Mouse (Mus musculus): ENCODE results near the gene Mcf2. TPM values are rescaled to one million over a fixed set of nuclear protein-coding genes. Genes with fewer than 3 reads are reported as not detected.

Gene Mcf2
- total RNA-seq, 1 experiment: 16.3 TPM

DNA sequence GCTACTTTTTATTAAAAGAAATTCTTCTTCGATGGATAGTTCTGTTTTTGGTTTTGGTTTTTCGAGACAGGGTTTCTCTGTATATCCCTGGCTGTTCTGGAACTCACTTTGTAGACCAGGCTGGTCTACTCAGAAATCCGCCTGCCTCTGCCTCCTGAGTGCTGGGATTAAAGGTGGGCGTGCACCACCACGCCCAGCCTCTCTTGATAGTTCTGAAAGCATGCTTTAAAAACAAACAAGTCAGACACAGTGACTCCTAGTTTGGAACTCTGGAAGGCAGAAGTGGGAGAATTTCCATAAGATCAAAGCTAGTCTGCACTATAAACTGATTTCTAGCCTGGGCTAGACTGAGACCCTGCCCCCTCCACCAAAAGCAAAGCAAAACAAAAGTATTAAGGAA is 8.8 kb downstream of the Mcf2 start:
- Histone ChIP-seq H3K27ac (ENCODE audit: insufficient read depth, low read depth, low read length, poor library complexity, severe bottlenecking) (no peak overlapping the region; the same call in 1 of the 2 replicates), H3K4me1 (ENCODE audit: control insufficient read depth in 2 of 2, insufficient read depth in 2 of 2, low read length in 2 of 2, poor library complexity in 1 of 2) (peaks cover 1 to 5% of the 10 kb centered on the region in 2 experiments; a peak in 2 of 4 replicates)

DNA sequence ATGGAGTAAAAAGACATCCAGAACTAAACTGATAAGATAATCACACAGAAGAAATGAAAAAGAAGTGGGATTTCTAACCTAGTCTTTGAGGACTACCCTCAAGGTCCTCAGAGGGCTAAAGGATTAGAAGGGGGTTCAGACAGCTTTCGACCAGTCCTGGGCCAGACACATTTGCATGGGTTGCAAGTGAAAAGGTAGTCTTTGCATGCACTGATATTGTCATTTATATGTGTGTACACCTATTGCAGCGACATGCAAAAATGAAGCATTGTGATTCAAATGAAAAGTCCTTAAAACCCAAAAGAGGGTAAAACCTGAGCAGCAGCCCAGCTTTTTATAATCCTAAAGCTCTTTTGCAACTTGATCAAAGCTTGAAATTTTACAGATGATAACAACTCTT is 9.4 kb downstream of the Mcf2 start:
- Histone ChIP-seq H3K9ac (ENCODE audit: insufficient read depth, low read depth, low read length, poor library complexity, severe bottlenecking) (no peak overlapping the region), H3K4me1 (ENCODE audit: control insufficient read depth in 2 of 2, insufficient read depth in 2 of 2, low read length in 2 of 2, poor library complexity in 1 of 2) (peaks cover 1 to 5% of the 10 kb centered on the region in 2 experiments; a peak in 2 of 4 replicates), H3K36me3 (ENCODE audit: control insufficient read depth, insufficient read depth, low read length, poor library complexity, severe bottlenecking) (no peaks in the 10 kb centered on the region), H3K4me3 (ENCODE audit: insufficient read depth in 1 of 2, low read depth in 1 of 2, low read length in 2 of 2, poor library complexity in 1 of 2, severe bottlenecking in 1 of 2) (no peak overlapping the region), H3K9me3 (ENCODE audit: control insufficient read depth, insufficient read depth, low read depth, low read length) (no peaks in the 10 kb centered on the region), H3K27ac (ENCODE audit: insufficient read depth, low read depth, low read length, poor library complexity, severe bottlenecking) (peak overlapping the region; percentile 71; the same call in 1 of the 2 replicates)
- in situ Hi-C loops (cut with MboI; ENCODE audit: low sequenced_read_pairs in 2 of 2, unreplicated experiment in 2 of 2): no loop called here
- DNase-seq (ENCODE audit: low read depth, low spot score): no peak
- TF ChIP-seq ZNF384 (IDR thresholded peaks at IDR 0.05; ENCODE audit: low read depth, low read length) (no peak), ZC3H11A (IDR thresholded peaks at IDR 0.05; ENCODE audit: borderline replicate concordance, low read depth, low read length) (no peak), HCFC1 (IDR thresholded peaks at IDR 0.05; ENCODE audit: borderline replicate concordance, insufficient read depth, low read length) (no peak), CHD2 (IDR thresholded peaks at IDR 0.05; ENCODE audit: low read depth, low read length) (no peak), MAFK (IDR thresholded peaks at IDR 0.05; ENCODE audit: insufficient read depth, low read depth, low read length) (no peak)

More for the DNA sequence above, 8.8 kb downstream of the Mcf2 start:
- no peak overlapping the region for H3K9ac ChIP-seq (ENCODE audit: insufficient read depth, low read depth, low read length, poor library complexity, severe bottlenecking)
- no peaks in the 10 kb centered on the region for H3K9me3 ChIP-seq (ENCODE audit: control insufficient read depth, insufficient read depth, low read depth, low read length)
- no peak for DNase-seq (ENCODE audit: low read depth, low spot score)
- in situ Hi-C loops (cut with MboI; ENCODE audit: low sequenced_read_pairs in 2 of 2, unreplicated experiment in 2 of 2): no loop called here
- TF ChIP-seq HCFC1 (IDR thresholded peaks at IDR 0.05; ENCODE audit: borderline replicate concordance, insufficient read depth, low read length) (no peak), ZC3H11A (IDR thresholded peaks at IDR 0.05; ENCODE audit: borderline replicate concordance, low read depth, low read length) (no peak)
- no peak overlapping the region for H3K4me3 ChIP-seq (ENCODE audit: insufficient read depth in 1 of 2, low read depth in 1 of 2, low read length in 2 of 2, poor library complexity in 1 of 2, severe bottlenecking in 1 of 2)
- no peaks in the 10 kb centered on the region for H3K36me3 ChIP-seq (ENCODE audit: control insufficient read depth, insufficient read depth, low read length, poor library complexity, severe bottlenecking)

DNA sequence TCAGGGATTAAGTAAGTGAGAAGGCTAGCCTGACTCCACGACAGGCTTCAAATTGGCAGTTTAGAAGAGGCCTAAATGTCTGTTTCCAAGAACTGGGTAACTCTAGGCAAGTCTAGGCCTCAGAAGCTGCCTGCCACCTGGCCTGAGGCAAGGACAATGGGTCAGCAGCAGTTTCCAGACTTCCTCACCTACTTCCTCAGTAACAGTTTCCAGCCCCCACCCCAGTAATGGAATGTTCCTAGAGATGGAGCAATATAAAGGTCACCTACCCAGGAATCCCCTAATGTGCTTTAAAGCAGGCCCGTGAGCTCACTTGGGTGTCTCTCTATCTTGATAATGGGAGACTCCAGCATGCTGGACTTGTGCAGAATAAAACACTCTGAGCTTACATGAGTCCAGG is 10.1 kb downstream of the Mcf2 start:
- no peak for DNase-seq (ENCODE audit: low read depth, low spot score)
- peak overlapping the region; percentile 71; the same call in 1 of the 2 replicates for H3K27ac ChIP-seq (ENCODE audit: insufficient read depth, low read depth, low read length, poor library complexity, severe bottlenecking)
- H3K9me3 ChIP-seq (ENCODE audit: control insufficient read depth, insufficient read depth, low read depth, low read length): no peaks in the 10 kb centered on the region

DNA sequence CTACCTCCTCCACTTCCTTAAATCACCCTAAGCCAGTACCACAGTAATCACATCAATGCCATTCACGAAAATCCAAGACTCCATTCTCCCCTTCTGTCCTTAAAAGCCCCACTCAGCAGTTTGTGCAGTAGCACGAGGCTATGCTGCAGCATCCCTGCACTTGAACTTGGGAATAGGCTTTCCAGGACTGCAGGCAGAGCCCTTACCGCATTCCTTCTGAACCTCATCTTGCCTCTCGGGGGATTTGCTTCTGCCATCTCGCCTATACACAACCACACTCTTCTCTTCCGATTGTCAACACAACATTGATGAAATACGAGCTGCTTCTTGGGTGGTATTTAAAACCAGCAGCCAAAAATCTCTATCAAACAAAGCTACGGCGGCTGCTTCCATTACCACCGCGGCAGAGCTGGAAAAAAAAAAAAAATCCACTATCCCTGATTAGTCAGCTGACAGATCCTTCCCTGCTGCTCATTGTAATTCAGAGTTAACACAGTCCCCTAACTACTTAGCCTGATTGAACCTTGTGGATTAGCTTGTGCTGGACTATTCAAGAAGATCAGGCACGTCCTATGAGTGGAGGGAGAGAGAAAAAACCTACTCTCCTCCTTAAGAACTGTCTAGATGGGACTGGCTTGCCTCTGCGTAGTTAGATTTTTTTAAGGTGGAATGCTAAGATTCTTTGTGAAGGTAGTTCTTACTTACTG is 31.5 kb downstream of the Mcf2 start:
- no peaks in the 10 kb centered on the region for H3K4me1 ChIP-seq (ENCODE audit: control insufficient read depth in 2 of 2, insufficient read depth in 2 of 2, low read length in 2 of 2, poor library complexity in 1 of 2)
- in situ Hi-C loops (cut with MboI; ENCODE audit: low sequenced_read_pairs in 2 of 2, unreplicated experiment in 2 of 2): no loop called here
- no peak for DNase-seq (ENCODE audit: low read depth, low spot score)
- H3K27ac ChIP-seq (ENCODE audit: insufficient read depth, low read depth, low read length, poor library complexity, severe bottlenecking): no peak overlapping the region
- 0 out of 4 replicates have a peak overlapping the region, but pooled peaks of 1 of the 2 experiments have one; percentile 4 for H3K4me3 ChIP-seq (ENCODE audit: insufficient read depth in 1 of 2, low read depth in 1 of 2, low read length in 2 of 2, poor library complexity in 1 of 2, severe bottlenecking in 1 of 2)
- no peaks in the 10 kb centered on the region for H3K9me3 ChIP-seq (ENCODE audit: control insufficient read depth, insufficient read depth, low read depth, low read length)
- H3K36me3 ChIP-seq (ENCODE audit: control insufficient read depth, insufficient read depth, low read length, poor library complexity, severe bottlenecking): peaks cover 2% of the 10 kb centered on the region
- no peak overlapping the region for H3K9ac ChIP-seq (ENCODE audit: insufficient read depth, low read depth, low read length, poor library complexity, severe bottlenecking)
- TF ChIP-seq HCFC1 (IDR thresholded peaks at IDR 0.05; ENCODE audit: borderline replicate concordance, insufficient read depth, low read length) (no peak), ZC3H11A (IDR thresholded peaks at IDR 0.05; ENCODE audit: borderline replicate concordance, low read depth, low read length) (no peak), CHD2 (IDR thresholded peaks at IDR 0.05; ENCODE audit: low read depth, low read length) (no peak), ZNF384 (IDR thresholded peaks at IDR 0.05; ENCODE audit: low read depth, low read length) (peak; percentile 93), MAFK (IDR thresholded peaks at IDR 0.05; ENCODE audit: insufficient read depth, low read depth, low read length) (peak; percentile 59)

More for the DNA sequence above, 10.1 kb downstream of the Mcf2 start:
- TF ChIP-seq ZNF384 (IDR thresholded peaks at IDR 0.05; ENCODE audit: low read depth, low read length): no peak
- TF ChIP-seq CHD2 (IDR thresholded peaks at IDR 0.05; ENCODE audit: low read depth, low read length): no peak
- no peak for TF ChIP-seq ZC3H11A (IDR thresholded peaks at IDR 0.05; ENCODE audit: borderline replicate concordance, low read depth, low read length)
- TF ChIP-seq HCFC1 (IDR thresholded peaks at IDR 0.05; ENCODE audit: borderline replicate concordance, insufficient read depth, low read length): no peak
- TF ChIP-seq MAFK (IDR thresholded peaks at IDR 0.05; ENCODE audit: insufficient read depth, low read depth, low read length): no peak
- Histone ChIP-seq H3K4me1 (ENCODE audit: control insufficient read depth in 2 of 2, insufficient read depth in 2 of 2, low read length in 2 of 2, poor library complexity in 1 of 2) (peaks cover 1 to 5% of the 10 kb centered on the region in 2 experiments; a peak in 2 of 4 replicates), H3K36me3 (ENCODE audit: control insufficient read depth, insufficient read depth, low read length, poor library complexity, severe bottlenecking) (no peaks in the 10 kb centered on the region), H3K9ac (ENCODE audit: insufficient read depth, low read depth, low read length, poor library complexity, severe bottlenecking) (no peak overlapping the region), H3K4me3 (ENCODE audit: insufficient read depth in 1 of 2, low read depth in 1 of 2, low read length in 2 of 2, poor library complexity in 1 of 2, severe bottlenecking in 1 of 2) (no peak overlapping the region)
- in situ Hi-C loops (cut with MboI; ENCODE audit: low sequenced_read_pairs in 2 of 2, unreplicated experiment in 2 of 2): no loop called here
